Mouse (Mus musculus) stomach, embryonic 15.5 days (tissue): ENCODE results near the gene Gzme. TPM values are rescaled to one million over a fixed set of nuclear protein-coding genes. Genes with fewer than 3 reads are reported as not detected.

Experiments used
- ATAC-seq: fragments of 200-750 bp; cut with Nextera tagmentation; 2 replicates; pipeline ENCODE4 v1.8.0; 2017; ENCODE audit warnings: low read depth, moderate number of reproducible peaks, moderate TSS enrichment; ENCODE audit not compliant: insufficient read depth, low FRiP score
- H3K27ac ChIP-seq: fragments of 300-500 bp; sonication (generic); 2 replicates; pipeline ENCODE4 v1.5.1; 2015; ENCODE audit warnings: mild to moderate bottlenecking, inconsistent platforms
- H3K27me3 ChIP-seq: fragments of 300-500 bp; sonication (generic); replicated peaks from 2 replicates; pipeline ENCODE4 v1.6.1; 2015; ENCODE audit warnings: inconsistent platforms
- H3K36me3 ChIP-seq: fragments of 300-500 bp; sonication (generic); 2 replicates; pipeline ENCODE4 v1.6.1; 2015; ENCODE audit warnings: inconsistent platforms
- H3K4me1 ChIP-seq: fragments of 300-500 bp; sonication (generic); 2 replicates; pipeline ENCODE4 v1.6.1; 2015; ENCODE audit warnings: inconsistent platforms
- H3K4me2 ChIP-seq: fragments of 300-500 bp; sonication (generic); 2 replicates; pipeline ENCODE4 v1.6.1; 2015; ENCODE audit warnings: mild to moderate bottlenecking, inconsistent platforms
- H3K4me3 ChIP-seq: fragments of 300-500 bp; sonication (generic); replicated peaks from 2 replicates; pipeline ENCODE4 v1.5.1; 2015; ENCODE audit warnings: inconsistent platforms
- H3K9ac ChIP-seq: fragments of 300-500 bp; sonication (generic); 2 replicates; pipeline ENCODE4 v1.6.1; 2015; ENCODE audit warnings: inconsistent platforms
- H3K9me3 ChIP-seq: fragments of 300-500 bp; sonication (generic); 2 replicates; pipeline ENCODE4 v1.6.1; 2016; ENCODE audit warnings: inconsistent platforms
- WGBS: fragments of 180-500 bp; shearing (Covaris S2); methylation state at CpG from one replicate; pipeline ENCODE4 v1.1.7; 2015; 5-methylcytosine and 5-hydroxymethylcytosine counted together
- microRNA-seq: library from miRNA; unstranded; fragments of <30 nt; microRNA quantifications from one replicate; pipeline ENCODE4, GENCODE M21; 2016
- polyA plus RNA-seq: library from polyadenylated mRNA; unstranded; fragments of >200 nt; fragmentation: Nextera tagmentation; extraction: Ambion mirVana; gene quantifications from 2 replicates; pipeline ENCODE4 v1.2.1, GENCODE M21; 2015

Gene Gzme
- polyA plus RNA-seq, 1 experiment from 2014 or later: not detected

GRCm38 (mm10) chr14:56103452-56103851, 17.0 kb downstream of the Gzme start:
- H3K9ac ChIP-seq: no peak overlapping the region
- H3K9me3 ChIP-seq: no peaks in the 10 kb centered on the region
- no peaks in the 10 kb centered on the region for H3K36me3 ChIP-seq
- ATAC-seq: no peak
- H3K27me3 ChIP-seq: no peaks in the 10 kb centered on the region
- no peak overlapping the region for H3K4me2 ChIP-seq
- H3K4me3 ChIP-seq: no peak overlapping the region
- WGBS: 53% methylated on average over 3 of the region's 3 CpGs
- H3K27ac ChIP-seq: no peak overlapping the region
- H3K4me1 ChIP-seq: peaks cover 2% of the 10 kb centered on the region; the same call in 1 of the 2 replicates

- Histone ChIP-seq H3K4me2 (no peak within 1 kb of the TSS), H3K9me3 (no peaks in the 10 kb centered on the region), H3K9ac (no peak within 1 kb of the TSS), H3K27ac (no peak within 1 kb of the TSS), H3K27me3 (no peaks in the 10 kb centered on the region), H3K4me1 (peaks cover 2% of the 10 kb centered on the region; the same call in 1 of the 2 replicates), H3K4me3 (no peak within 1 kb of the TSS), H3K36me3 (no peaks in the 10 kb centered on the region)
- no peak for ATAC-seq
- 65% methylated on average over 10 of the region's 10 CpGs for WGBS
Measured at GRCm38 (mm10) chr14:56102386-56102785, 18.0 kb downstream of the Gzme start, which contains the start of gene Ctsg. Gene Ctsg (minus strand): TSS chr14:56102574.

- no peaks in the 10 kb centered on the region for H3K9me3 ChIP-seq
- no peaks in the 10 kb centered on the region for H3K27me3 ChIP-seq
- no peak overlapping the region for H3K4me3 ChIP-seq
- no peak for ATAC-seq
- no peaks in the 10 kb centered on the region for H3K36me3 ChIP-seq
- H3K9ac ChIP-seq: no peak overlapping the region
- H3K4me1 ChIP-seq: peaks cover 2% of the 10 kb centered on the region; the same call in 1 of the 2 replicates
- H3K4me2 ChIP-seq: no peak overlapping the region
- H3K27ac ChIP-seq: no peak overlapping the region
- WGBS: 82% methylated on average over 4 of the region's 4 CpGs
Measured at GRCm38 (mm10) chr14:56098940-56099339, 21.5 kb downstream of the Gzme start.

GRCm38 (mm10) chr14:56097597-56097996, 22.8 kb downstream of the Gzme start:
- H3K27me3 ChIP-seq: no peaks in the 10 kb centered on the region
- ATAC-seq: no peak
- 66% methylated on average over 1 of the region's 1 CpGs for WGBS

GRCm38 (mm10) chr14:56093353-56093752, 27.1 kb downstream of the Gzme start:
- Histone ChIP-seq H3K36me3 (no peaks in the 10 kb centered on the region), H3K9ac (no peak overlapping the region), H3K4me1 (no peaks in the 10 kb centered on the region), H3K4me3 (no peak overlapping the region), H3K4me2 (no peak overlapping the region), H3K27me3 (no peaks in the 10 kb centered on the region), H3K9me3 (no peaks in the 10 kb centered on the region), H3K27ac (no peak overlapping the region)
- 65% methylated on average over 2 of the region's 2 CpGs for WGBS
- ATAC-seq: no peak

More at GRCm38 (mm10) chr14:56097597-56097996, 22.8 kb downstream of the Gzme start:
- no peaks in the 10 kb centered on the region for H3K9me3 ChIP-seq
- no peak overlapping the region for H3K4me3 ChIP-seq
- no peak overlapping the region for H3K4me2 ChIP-seq
- H3K9ac ChIP-seq: no peak overlapping the region
- H3K36me3 ChIP-seq: no peaks in the 10 kb centered on the region
- peaks cover 2% of the 10 kb centered on the region; the same call in 1 of the 2 replicates for H3K4me1 ChIP-seq
- H3K27ac ChIP-seq: no peak overlapping the region

- Histone ChIP-seq H3K27me3 (no peaks in the 10 kb centered on the region), H3K4me3 (no peak overlapping the region), H3K4me1 (no peaks in the 10 kb centered on the region), H3K4me2 (no peak overlapping the region), H3K9ac (no peak overlapping the region), H3K27ac (no peak overlapping the region), H3K9me3 (no peaks in the 10 kb centered on the region), H3K36me3 (no peaks in the 10 kb centered on the region)
- ATAC-seq: no peak
- WGBS: 67% methylated on average over 3 of the region's 3 CpGs
Measured at GRCm38 (mm10) chr14:56086711-56087110, 33.7 kb downstream of the Gzme start.

GRCm38 (mm10) chr14:56085167-56085566, 35.3 kb downstream of the Gzme start, which contains the start of gene Mcpt8:
Gene Mcpt8 (minus strand): TSS chr14:56085273.
- Histone ChIP-seq H3K4me1 (no peaks in the 10 kb centered on the region), H3K27ac (no peak within 1 kb of the TSS), H3K4me3 (no peak within 1 kb of the TSS), H3K27me3 (no peaks in the 10 kb centered on the region), H3K9ac (no peak within 1 kb of the TSS), H3K9me3 (no peaks in the 10 kb centered on the region), H3K4me2 (no peak within 1 kb of the TSS), H3K36me3 (no peaks in the 10 kb centered on the region)
- 84% methylated on average over 2 of the region's 2 CpGs for WGBS
- no peak for ATAC-seq

GRCm38 (mm10) chr14:56082016-56082415, 38.4 kb downstream of the Gzme start:
- WGBS: 89% methylated on average over 4 of the region's 4 CpGs
- Histone ChIP-seq H3K36me3 (no peaks in the 10 kb centered on the region), H3K27ac (no peak overlapping the region), H3K4me2 (no peak overlapping the region), H3K4me3 (no peak overlapping the region), H3K27me3 (no peaks in the 10 kb centered on the region), H3K9me3 (no peaks in the 10 kb centered on the region), H3K9ac (no peak overlapping the region), H3K4me1 (no peaks in the 10 kb centered on the region)
- no peak for ATAC-seq

Small RNA genes within 50 kb of the gene (microRNA-seq; reads per million reads assigned to microRNA genes)
- gene Mir6949: not detected

Other genes starting within 250 kb of the Gzme start
- 0.42 and 0.46 TPM in 2 replicates for gene Cbln3, start 236.2 kb downstream of the Gzme start, polyA plus RNA-seq
- 16.5 and 18.1 TPM in 2 replicates for gene Khnyn, start 235.7 kb downstream of the Gzme start, polyA plus RNA-seq
- gene Sdr39u1, start 220.3 kb downstream of the Gzme start, polyA plus RNA-seq: 56.0 and 65.7 TPM in 2 replicates
- 23.0 and 27.4 TPM in 2 replicates for gene Cma1, start 175.9 kb downstream of the Gzme start, polyA plus RNA-seq
- gene Cma2, start 169.6 kb downstream of the Gzme start, polyA plus RNA-seq: not detected in 2 replicates
- 0.48 and 0.57 TPM in 2 replicates for gene Mcpt1, start 102.7 kb downstream of the Gzme start, polyA plus RNA-seq
- not detected in 2 replicates for gene Mcpt9, start 90.1 kb downstream of the Gzme start, polyA plus RNA-seq
- 0.37 and 0.49 TPM in 2 replicates for gene Mcpt2, start 78.6 kb downstream of the Gzme start, polyA plus RNA-seq
- gene Mcpt4, start 58.3 kb downstream of the Gzme start, polyA plus RNA-seq: 1.4 TPM in 2 replicates
- 4.2 and 4.4 TPM in 2 replicates for gene Mcpt8, start 35.4 kb downstream of the Gzme start, polyA plus RNA-seq
- gene Ctsg, start 18.1 kb downstream of the Gzme start, polyA plus RNA-seq: 1.0 and 3.2 TPM in 2 replicates
- not detected in 2 replicates for gene Gzmd, start 12.0 kb upstream of the Gzme start, polyA plus RNA-seq
- not detected in 2 replicates for gene Gzmg, start 39.0 kb upstream of the Gzme start, polyA plus RNA-seq
- gene Gzmn, start 54.0 kb upstream of the Gzme start, polyA plus RNA-seq: not detected in 2 replicates
- gene Gzmf, start 90.8 kb upstream of the Gzme start, polyA plus RNA-seq: not detected in 2 replicates
- gene Gzmc, start 114.0 kb upstream of the Gzme start, polyA plus RNA-seq: not detected in 2 replicates
- gene Gzmb, start 141.6 kb upstream of the Gzme start, polyA plus RNA-seq: 1.0 and 1.7 TPM in 2 replicates
- gene Atp12a, start 244.4 kb upstream of the Gzme start, polyA plus RNA-seq: 0.03 and 0.12 TPM in 2 replicates